16 mouse cellular contexts compared by ENCODE assay signal in the genomic region with DNA sequence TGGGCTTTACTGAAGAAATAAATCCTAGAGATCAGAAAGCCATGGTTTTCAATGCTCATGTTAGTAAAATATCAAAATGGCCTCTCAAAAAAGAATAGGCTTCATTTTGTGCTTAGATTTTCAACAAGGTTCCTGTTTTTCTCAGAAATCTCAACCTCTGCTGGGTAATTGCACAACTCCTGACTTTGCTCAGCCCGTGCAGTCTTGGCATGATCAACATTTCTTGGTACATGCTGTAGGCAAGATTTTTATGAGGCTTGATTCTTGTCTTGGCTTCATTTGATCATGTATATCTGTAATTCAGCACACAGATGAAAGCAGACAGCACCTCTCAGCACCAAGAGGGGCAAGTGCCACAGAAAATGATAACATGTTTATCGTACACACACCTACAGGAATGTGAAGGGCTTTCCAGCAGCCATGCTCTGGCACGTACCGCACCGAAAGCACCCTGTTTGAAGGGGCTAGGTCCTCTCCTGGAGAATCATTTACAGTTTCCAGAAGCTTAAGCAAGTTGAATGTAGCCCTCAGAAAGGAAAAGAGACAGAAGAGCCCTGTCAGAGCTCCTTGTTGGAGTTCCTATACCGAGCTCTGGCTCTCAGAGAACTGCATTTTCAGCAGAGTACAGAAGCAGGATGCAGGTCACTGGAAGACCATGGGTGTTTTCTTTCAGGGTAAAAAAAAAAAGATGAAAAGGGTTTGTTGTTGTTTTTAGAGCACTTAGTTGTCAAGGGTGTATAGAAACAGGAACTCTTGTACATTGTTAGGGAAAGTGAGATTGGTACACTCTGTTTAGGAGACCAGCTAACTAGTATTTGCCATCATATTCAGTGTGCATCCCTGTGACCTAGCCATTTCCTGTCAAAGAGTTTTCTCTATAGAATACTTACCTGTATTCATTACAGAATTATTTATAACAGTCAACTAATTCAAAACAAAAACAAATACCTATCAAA. TPM values are rescaled to one million over a fixed set of nuclear protein-coding genes. Genes with fewer than 3 reads are reported as not detected.
DNase-seq lines count a peak whose midpoint lies in the region; ATAC-seq and TF ChIP-seq lines count a peak whose summit lies in the region.
"Had no signal": no experiment of that assay in that cellular context is flagged by ENCODE, and none has a peak within 500 bp of the region (broad histone marks: within the 10 kb centered on the region; RNA-seq: fewer than 3 reads in every experiment).

No protein-coding gene starts in this region.

- H3K4me2 ChIP-seq in heart, postnatal 0 days (ENCODE audit: low read depth, low read length), result no peak overlapping the region
- H3K4me2 ChIP-seq: hindbrain, embryonic 12.5 days; midbrain, embryonic 11.5 days; stomach, embryonic 15.5 days had no signal

- TF ChIP-seq POLR2A in bone marrow macrophage, adult 2 months (IDR thresholded peaks at IDR 0.05; ENCODE audit: borderline replicate concordance, low read depth, low read length), result no peak

- H3K9ac ChIP-seq in heart, postnatal 0 days (replicated peaks; ENCODE audit: low read depth, low read length), result no peak overlapping the region
- H3K9ac ChIP-seq: hindbrain, embryonic 12.5 days; liver, embryonic 14.5 days; stomach, embryonic 15.5 days had no signal

- no peak overlapping the region for H3K4me3 ChIP-seq in heart, postnatal 0 days (ENCODE audit: low read depth, low read length)
- H3K4me3 ChIP-seq in bone marrow macrophage, adult 2 months (ENCODE audit: insufficient read depth, low read length), result no peak overlapping the region
- H3K4me3 ChIP-seq: hindbrain, embryonic 12.5 days; left cerebral cortex, adult 2 months; stomach, embryonic 15.5 days had no signal

- no peaks in the 10 kb centered on the region for H3K27me3 ChIP-seq in heart, postnatal 0 days (ENCODE audit: control insufficient read depth, insufficient read depth, low read length)
- H3K27me3 ChIP-seq: stomach, embryonic 15.5 days had no signal

- no peak for ATAC-seq in heart, postnatal 0 days (ENCODE audit: insufficient read depth, low read depth)
- ATAC-seq: intestine, embryonic 16.5 days had no signal

- no peaks in the 10 kb centered on the region for H3K36me3 ChIP-seq in heart, postnatal 0 days (replicated peaks; ENCODE audit: control insufficient read depth, insufficient read depth, low read length)
- H3K36me3 ChIP-seq: hindbrain, embryonic 12.5 days; stomach, embryonic 15.5 days had no signal

- H3K9me3 ChIP-seq in heart, postnatal 0 days (replicated peaks; ENCODE audit: control insufficient read depth, low read length), result no peaks in the 10 kb centered on the region
- H3K9me3 ChIP-seq: hindbrain, embryonic 12.5 days; stomach, embryonic 15.5 days had no signal

- TF ChIP-seq EP300 in heart, postnatal 0 days (IDR thresholded peaks at IDR 0.05; ENCODE audit: low read depth), result no peak

- WGBS in heart, postnatal 0 days, result 30% methylated on average over 6 of the region's 6 CpGs

- intact Hi-C loops in heart, postnatal 36 days (cut with DNase I), result no loop called here

- no peak for TF ChIP-seq CTCF in heart, postnatal 0 days (IDR thresholded peaks at IDR 0.05; ENCODE audit: low read depth)
- TF ChIP-seq CTCF in bone marrow macrophage, adult 2 months (IDR thresholded peaks at IDR 0.05; ENCODE audit: low read depth, low read length), result no peak

- H3K4me1 ChIP-seq in heart, postnatal 0 days (ENCODE audit: control insufficient read depth, insufficient read depth), result peaks cover 12% of the 10 kb centered on the region; the same call in 1 of the 2 replicates
- H3K4me1 ChIP-seq in bone marrow macrophage, adult 2 months (ENCODE audit: control insufficient read depth, insufficient read depth, low read length), result peaks cover 13% of the 10 kb centered on the region
- H3K4me1 ChIP-seq: hindbrain, embryonic 12.5 days; stomach, embryonic 15.5 days had no signal

- DNase-seq in heart, postnatal 0 days (ENCODE audit: low spot score), result no peak
- no peak for DNase-seq in heart, postnatal 36 days
- DNase-seq in NIH3T3 (ENCODE audit: low read depth), result peak; percentile 39
- DNase-seq in lung, postnatal 4 days, result peak; percentile 19 to 44
- no peak for DNase-seq in frontal cortex, adult 2 months (ENCODE audit: extremely low spot score in 1 of 2, low spot score in 1 of 2)
- no peak for DNase-seq in adrenal gland, adult 2 months
- DNase-seq: cerebellum, postnatal 25 days; gastrocnemius, postnatal 14 days; spleen, adult 18-20 months had no signal

- H3K27ac ChIP-seq in heart, postnatal 0 days (ENCODE audit: low read depth), result peak overlapping the region; percentile 58
- peak overlapping the region; percentile 71 for H3K27ac ChIP-seq in bone marrow macrophage, adult 2 months (ENCODE audit: insufficient read depth, low read depth, low read length)
- H3K27ac ChIP-seq: hindbrain, embryonic 12.5 days; left cerebral cortex, adult 2 months; liver, embryonic 14.5 days; stomach, embryonic 15.5 days had no signal

RNA-seq across cellular contexts. Expression of a gene that starts 7.8 kb away (rescaled TPM):
- 158 and 165 TPM in 2 replicates for total RNA-seq in heart, postnatal 0 days (2014; rRNA removed; ENCODE audit: low replicate concordance)
- polyA plus RNA-seq in heart, postnatal 0 days (2015; fragmentation: Nextera tagmentation; extraction: Ambion mirVana), result 96.9 and 112 TPM in 2 replicates
- total RNA-seq in heart, postnatal 36 days (2021), result 100 to 1,000 TPM; 126 to 142 TPM
- 113 and 133 TPM in 2 replicates for polyA plus RNA-seq in bone marrow macrophage, adult 2 months (2012; ENCODE audit: insufficient read depth, insufficient read length, missing spikeins)
- 77.2 and 80.6 TPM in 2 replicates for polyA plus RNA-seq in frontal cortex, adult 2 months (2012; rRNA removed)
- 10 to 100 TPM; 49.3 to 60.3 TPM for total RNA-seq in adrenal gland, adult 2 months (2021)
- polyA plus RNA-seq in adrenal gland, adult 2 months (2012; rRNA removed), result 24.0 and 28.8 TPM in 2 replicates

Comparison
In these comparisons a context has a peak if more than half of its experiments do, and no peak if none do; other contexts are left out.
1. DNase-seq: peak in NIH3T3 (single experiment) and lung, postnatal 4 days (2 of 2); none in heart, postnatal 0 days (single experiment), heart, postnatal 36 days (0 of 2), frontal cortex, adult 2 months (0 of 2) and adrenal gland, adult 2 months (single experiment).